Mouse (Mus musculus): ENCODE measurements at regions not wholly inside any gene's neighbourhood (a gene's known extent, or its start where the extent isn't known, plus 50 kb on each side); places are given as distances from the start of the nearest gene placed in this dataset.

GRCm38 (mm10) chr1:32902437-32902836 is 355.3 kb upstream of the Gm5415 start:
- TF ChIP-seq CTCF (conservative IDR thresholded peaks at IDR 0.05; ENCODE audit: low read length) (no peak), NANOG (IDR thresholded peaks at IDR 0.05; ENCODE audit: borderline replicate concordance, low read length) (no peak), POU5F1 (IDR thresholded peaks at IDR 0.05; ENCODE audit: borderline replicate concordance, low read length) (no peak)

Measured in E14TG2a.4 (cell line).